In the genomic region with DNA sequence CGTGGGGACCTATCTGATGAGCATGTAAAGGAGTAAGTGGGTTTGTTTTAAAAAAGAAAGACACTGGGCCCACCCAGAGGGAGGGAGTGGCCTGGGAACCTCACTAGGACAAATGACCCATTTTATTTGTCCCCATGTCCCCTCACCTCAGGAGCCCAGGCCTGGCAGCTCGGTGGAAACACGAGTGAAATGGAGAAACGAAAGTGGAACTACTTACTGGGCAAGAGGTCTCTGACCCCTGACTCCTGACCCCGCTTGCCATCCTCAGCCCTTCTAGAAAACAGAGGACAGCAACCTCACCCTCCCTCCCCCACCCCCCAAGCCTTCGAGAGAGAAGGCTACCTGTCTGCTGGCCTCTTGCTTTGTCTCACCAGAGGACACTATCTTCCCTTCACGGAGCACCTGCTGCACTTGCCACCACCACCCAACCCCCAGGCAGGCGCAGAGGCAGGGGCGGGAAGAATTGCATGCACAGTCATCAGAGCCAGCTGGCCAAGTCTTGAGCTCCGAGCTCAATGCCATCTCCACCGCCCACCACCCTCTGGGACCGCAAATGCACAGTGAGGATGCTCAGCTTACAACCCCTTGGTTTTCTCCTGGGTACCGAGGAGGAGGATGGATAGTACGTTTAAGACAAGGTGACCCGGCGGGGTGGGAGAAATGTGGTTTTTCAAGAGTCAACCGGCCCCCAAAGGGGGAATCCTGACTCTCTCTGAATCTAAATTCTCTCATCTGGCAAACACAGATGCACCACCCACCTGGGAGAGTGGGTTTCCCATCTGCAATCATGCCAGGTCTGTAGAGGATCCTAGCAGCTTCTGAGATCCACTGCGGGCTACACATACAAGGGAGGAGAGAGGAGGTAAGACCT, we compare ENCODE assay signal across 10 mouse cellular contexts. TPM values are rescaled to one million over a fixed set of nuclear protein-coding genes. Genes with fewer than 3 reads are reported as not detected.
DNase-seq lines count a peak whose midpoint lies in the region; ATAC-seq lines count a peak whose summit lies in the region.
"Had no signal": no experiment of that assay in that cellular context is flagged by ENCODE, and none has a peak within 500 bp of the region (broad histone marks: within the 10 kb centered on the region; RNA-seq: fewer than 3 reads in every experiment).

No protein-coding gene starts in this region.

- ATAC-seq in CD4-positive, CD25-positive, alpha-beta regulatory T cell, adult 4 months = peak; percentile 58

- peaks cover 79% of the 10 kb centered on the region for H3K4me1 ChIP-seq in megakaryocyte, embryonic 14.5 days

- peak overlapping the region; percentile 42 for H3K4me3 ChIP-seq in megakaryocyte, embryonic 14.5 days (replicated peaks)

- H3K36me3 ChIP-seq in megakaryocyte, embryonic 14.5 days (replicated peaks; ENCODE audit: low read length) = peaks cover 12% of the 10 kb centered on the region

- no peaks in the 10 kb centered on the region for H3K9me3 ChIP-seq in megakaryocyte, embryonic 14.5 days

- H3K27me3 ChIP-seq in megakaryocyte, embryonic 14.5 days (replicated peaks) = no peaks in the 10 kb centered on the region

- intact Hi-C loops in gastrocnemius, postnatal 14 days (cut with DNase I; ENCODE audit: low total_unique reads) = no loop called here

- peak; percentile 35 to 38 for DNase-seq in cerebellum, postnatal 14 days
- no peak for DNase-seq in cerebellum, postnatal 4 days (ENCODE audit: low spot score in 2 of 2)
- peak; percentile 76 for DNase-seq in induced T-regulatory cell, adult 2 months (ENCODE audit: low read depth)
- no peak for DNase-seq in adrenal gland, adult 2 months
- DNase-seq in gastrocnemius, postnatal 25 days = no peak
- no peak for DNase-seq in gastrocnemius, postnatal 14 days
- DNase-seq: heart, adult 18-20 months; lung, embryonic 14.5 days had no signal

RNA-seq across cellular contexts. Expression of a gene that starts 9.1 kb away (rescaled TPM):
- polyA plus RNA-seq in CD4-positive, CD25-positive, alpha-beta regulatory T cell, adult 4 months (2017; shearing (Covaris generic)) = 10 to 100 TPM; 16.3 to 20.8 TPM
- polyA plus RNA-seq in megakaryocyte, embryonic 14.5 days (2012; ENCODE audit: insufficient read depth, low replicate concordance) = 15.7 and 19.2 TPM in 2 replicates
- 10 to 100 TPM; 54.9 to 99.2 TPM for total RNA-seq in adrenal gland, adult 2 months (2021)
- polyA plus RNA-seq in adrenal gland, adult 2 months (2012; rRNA removed) = 50.8 and 70.9 TPM in 2 replicates
- total RNA-seq in gastrocnemius, postnatal 25 days (2021) = 1 to 10 TPM; 5.2 to 6.5 TPM
- 1 to 10 TPM; 6.4 to 8.4 TPM for total RNA-seq in gastrocnemius, postnatal 14 days (2021)

RNA-seq across cellular contexts. Expression of a gene that starts 47.9 kb away (rescaled TPM):
- polyA plus RNA-seq in CD4-positive, CD25-positive, alpha-beta regulatory T cell, adult 4 months (2017; shearing (Covaris generic)) = 1 to 10 TPM; 4.6 to 9.5 TPM
- polyA plus RNA-seq in megakaryocyte, embryonic 14.5 days (2012; ENCODE audit: insufficient read depth, low replicate concordance) = 3.3 TPM in 1 of 2 replicates, not detected in the other
- total RNA-seq in adrenal gland, adult 2 months (2021) = 1 to 10 TPM; 3.7 to 7.9 TPM
- polyA plus RNA-seq in adrenal gland, adult 2 months (2012; rRNA removed) = 0.56 and 0.81 TPM in 2 replicates
- total RNA-seq in gastrocnemius, postnatal 25 days (2021) = 1 to 10 TPM; 3.7 to 4.6 TPM
- 1 to 10 TPM; 4.7 to 4.8 TPM for total RNA-seq in gastrocnemius, postnatal 14 days (2021)

RNA-seq across cellular contexts. Expression of a gene that starts 48.0 kb away (rescaled TPM):
- 1 to 10 TPM; 9.7 TPM for polyA plus RNA-seq in CD4-positive, CD25-positive, alpha-beta regulatory T cell, adult 4 months (2017; shearing (Covaris generic))
- 1.2 and 2.4 TPM in 2 replicates for polyA plus RNA-seq in megakaryocyte, embryonic 14.5 days (2012; ENCODE audit: insufficient read depth, low replicate concordance)
- 1 to 10 TPM; 7.5 to 8.5 TPM for total RNA-seq in adrenal gland, adult 2 months (2021)
- polyA plus RNA-seq in adrenal gland, adult 2 months (2012; rRNA removed) = 3.4 TPM in 2 replicates
- total RNA-seq in gastrocnemius, postnatal 25 days (2021) = 1 to 10 TPM; 1.8 to 2.9 TPM
- 1 to 10 TPM; 2.0 to 2.3 TPM for total RNA-seq in gastrocnemius, postnatal 14 days (2021)

Comparison
In these comparisons a context has a peak if more than half of its experiments do, and no peak if none do; other contexts are left out.
1. DNase-seq: peak in cerebellum, postnatal 14 days (2 of 2) and induced T-regulatory cell, adult 2 months (single experiment); none in cerebellum, postnatal 4 days (0 of 2), adrenal gland, adult 2 months (single experiment), gastrocnemius, postnatal 25 days (single experiment) and gastrocnemius, postnatal 14 days (single experiment).
2. RNA of a gene that starts 9.1 kb away (total RNA-seq): 54.9 to 99.2 TPM in adrenal gland, adult 2 months; 6.4 to 8.4 TPM in gastrocnemius, postnatal 14 days and 5.2 to 6.5 TPM in gastrocnemius, postnatal 25 days; every median in the first group is over 4 times any median in the second.